Mouse (Mus musculus) embryonic facial prominence, embryonic 11.5 days (tissue): ENCODE data around the gene Tbc1d19. TPM values are rescaled to one million over a fixed set of nuclear protein-coding genes. Genes with fewer than 3 reads are reported as not detected.

Source experiments
- ATAC-seq: fragments of 200-750 bp; cut with Nextera tagmentation; replicated peaks from 2 replicates; pipeline ENCODE4 v1.8.0; 2017; ENCODE audit warnings: low read depth; ENCODE audit not compliant: insufficient number of reproducible peaks, low FRiP score, low TSS enrichment
- DNase-seq: peaks from one replicate; pipeline ENCODE4 v3.0.0-alpha.2; 2015; ENCODE audit warnings: low spot score
- H3K27ac ChIP-seq: fragments of 300-500 bp; sonication (generic); replicated peaks from 2 replicates; pipeline ENCODE4 v1.5.1; 2014; ENCODE audit warnings: mild to moderate bottlenecking, low read depth, low read length, control low read depth
- H3K27me3 ChIP-seq: fragments of 300-500 bp; sonication (generic); 2 replicates; pipeline ENCODE4 v1.6.1; 2014; ENCODE audit warnings: mild to moderate bottlenecking, low read length, moderate library complexity, mixed read lengths; ENCODE audit not compliant: control insufficient read depth, insufficient read depth
- H3K36me3 ChIP-seq: fragments of 300-500 bp; sonication (generic); replicated peaks from 2 replicates; pipeline ENCODE4 v1.6.1; 2014; ENCODE audit warnings: low read depth, mild to moderate bottlenecking, low read length, moderate library complexity, mixed read lengths; ENCODE audit not compliant: control insufficient read depth, insufficient read depth
- H3K4me1 ChIP-seq: fragments of 300-500 bp; sonication (generic); 2 replicates; pipeline ENCODE4 v1.6.1; 2014; ENCODE audit warnings: low read length, mixed read lengths; ENCODE audit not compliant: control insufficient read depth, insufficient read depth
- H3K4me2 ChIP-seq: fragments of 300-500 bp; sonication (generic); 2 replicates; pipeline ENCODE4 v1.6.1; 2014; ENCODE audit warnings: low read depth, mild to moderate bottlenecking, control low read depth, low read length, moderate library complexity
- H3K4me3 ChIP-seq: fragments of 300-500 bp; sonication (generic); 2 replicates; pipeline ENCODE4 v1.5.1; 2014; ENCODE audit warnings: low read depth, low read length, control low read depth
- H3K9ac ChIP-seq: fragments of 300-500 bp; sonication (generic); replicated peaks from 2 replicates; pipeline ENCODE4 v1.6.1; 2014; ENCODE audit warnings: mild to moderate bottlenecking, control low read depth, low read length
- H3K9me3 ChIP-seq: fragments of 300-500 bp; sonication (generic); replicated peaks from 2 replicates; pipeline ENCODE4 v1.6.1; 2016; ENCODE audit warnings: mild to moderate bottlenecking, low read length, inconsistent platforms, mixed read lengths; ENCODE audit not compliant: control insufficient read depth
- WGBS: fragments of 180-500 bp; shearing (Covaris S2); extraction: QIAGEN DNeasy Blood & Tissue Kit; methylation state at CpG from one replicate; pipeline ENCODE4 v1.1.7; 2014; 5-methylcytosine and 5-hydroxymethylcytosine counted together
- polyA plus RNA-seq: library from polyadenylated mRNA; unstranded; fragments of >200 nt; fragmentation: Nextera tagmentation; extraction: Ambion mirVana; gene quantifications from 2 replicates; pipeline ENCODE4 v1.2.1, GENCODE M21; 2014

Gene Tbc1d19
- polyA plus RNA-seq, 1 experiment from 2014 or later = 57.9 TPM

GRCm38 (mm10) chr5:53946747-53947146, 137.3 kb downstream of the Tbc1d19 start:
- H3K36me3 ChIP-seq = no peaks in the 10 kb centered on the region
- no peak for DNase-seq
- no peak overlapping the region for H3K27ac ChIP-seq
- H3K4me1 ChIP-seq = no peaks in the 10 kb centered on the region
- H3K4me2 ChIP-seq = no peak overlapping the region
- 90% methylated on average over 8 of the region's 8 CpGs for WGBS
- H3K4me3 ChIP-seq = no peak overlapping the region
- no peak for ATAC-seq
- H3K9ac ChIP-seq = no peak overlapping the region
- no peaks in the 10 kb centered on the region for H3K9me3 ChIP-seq
- H3K27me3 ChIP-seq = no peaks in the 10 kb centered on the region

DNA sequence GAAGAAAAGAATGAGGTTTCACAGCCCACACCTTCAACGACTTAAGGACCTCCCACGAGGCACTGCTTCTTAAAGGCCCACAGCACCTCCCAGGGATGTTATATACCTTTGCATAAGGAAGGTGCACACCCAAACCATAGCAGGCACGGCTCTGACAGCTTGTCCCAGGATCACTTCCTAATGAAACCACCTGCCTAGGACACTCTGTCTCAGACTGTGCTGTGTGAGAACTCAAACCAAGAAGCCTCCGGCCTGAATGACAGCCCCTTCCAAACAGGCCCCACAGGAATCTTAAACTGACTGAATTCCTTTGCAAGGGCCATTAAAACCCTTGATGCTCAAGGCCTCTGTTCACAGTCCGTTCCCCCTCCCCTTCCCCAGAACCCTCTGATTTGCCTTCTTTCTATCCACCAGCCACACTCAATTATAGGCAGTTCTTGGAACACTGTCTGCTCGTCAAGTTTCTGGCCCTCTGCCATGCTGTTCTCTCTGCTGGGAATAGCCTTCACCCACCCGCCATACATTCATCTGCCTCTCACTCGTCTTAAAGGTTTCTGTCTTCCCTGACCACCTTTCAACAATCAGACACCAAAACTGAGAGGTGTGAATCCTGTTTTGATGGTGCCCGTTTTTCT, 138.3 kb downstream of the Tbc1d19 start:
- H3K9me3 ChIP-seq = no peaks in the 10 kb centered on the region
- ATAC-seq (no peak), DNase-seq (no peak)
- WGBS = 63% methylated on average over 9 of the region's 9 CpGs
- no peaks in the 10 kb centered on the region for H3K27me3 ChIP-seq
- H3K4me2 ChIP-seq = no peak overlapping the region
- H3K4me1 ChIP-seq = no peaks in the 10 kb centered on the region
- no peak overlapping the region for H3K4me3 ChIP-seq
- no peak overlapping the region for H3K27ac ChIP-seq
- H3K36me3 ChIP-seq = no peaks in the 10 kb centered on the region
- H3K9ac ChIP-seq = no peak overlapping the region

DNA sequence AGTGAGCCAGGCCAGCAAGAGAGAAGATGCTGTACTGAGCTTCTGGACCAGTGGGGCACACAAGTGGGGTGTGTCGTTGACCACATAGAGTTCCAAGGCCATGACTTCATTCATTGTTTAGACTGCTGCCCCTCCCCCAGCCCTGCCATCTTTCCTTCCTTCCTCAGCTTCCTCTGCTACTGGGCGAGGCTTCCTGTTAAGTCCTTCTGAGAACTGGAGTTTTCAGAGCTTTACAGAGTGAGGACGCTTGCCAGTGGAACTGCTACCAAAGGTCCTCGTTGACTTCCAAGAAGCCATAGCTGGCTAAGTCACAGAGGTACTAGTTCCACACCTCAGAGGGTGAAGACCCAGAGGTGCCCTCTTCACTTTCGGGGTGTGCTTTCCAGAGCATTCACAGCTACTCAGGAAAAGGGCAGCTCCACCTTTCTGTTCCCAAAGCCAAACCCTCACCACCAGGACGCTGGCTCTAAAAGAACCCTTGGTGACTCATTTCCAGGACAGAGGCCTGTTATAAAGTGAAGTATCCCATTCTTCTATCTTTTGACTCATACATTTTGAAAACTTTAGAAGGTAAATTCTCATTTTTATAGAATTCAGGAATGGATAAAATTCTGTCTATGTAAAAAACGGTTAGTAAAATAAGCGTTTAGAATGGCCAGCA, 139.3 kb downstream of the Tbc1d19 start:
- ATAC-seq (no peak), DNase-seq (no peak)
- H3K9ac ChIP-seq = no peak overlapping the region
- no peak overlapping the region for H3K4me2 ChIP-seq
- H3K27me3 ChIP-seq = no peaks in the 10 kb centered on the region
- H3K4me1 ChIP-seq = no peaks in the 10 kb centered on the region
- no peak overlapping the region for H3K27ac ChIP-seq
- no peaks in the 10 kb centered on the region for H3K9me3 ChIP-seq
- H3K4me3 ChIP-seq = no peak overlapping the region
- 74% methylated on average over 8 of the region's 8 CpGs for WGBS
- no peaks in the 10 kb centered on the region for H3K36me3 ChIP-seq

- Histone ChIP-seq H3K9me3 (no peaks in the 10 kb centered on the region), H3K27ac (no peak overlapping the region), H3K36me3 (no peaks in the 10 kb centered on the region), H3K27me3 (no peaks in the 10 kb centered on the region), H3K9ac (no peak overlapping the region), H3K4me3 (no peak overlapping the region), H3K4me1 (no peaks in the 10 kb centered on the region), H3K4me2 (no peak overlapping the region)
- DNase-seq (no peak), ATAC-seq (no peak)
- WGBS = 65% methylated on average over 7 of the region's 7 CpGs
Observed at GRCm38 (mm10) chr5:53950189-53950588, 140.8 kb downstream of the Tbc1d19 start.

DNA sequence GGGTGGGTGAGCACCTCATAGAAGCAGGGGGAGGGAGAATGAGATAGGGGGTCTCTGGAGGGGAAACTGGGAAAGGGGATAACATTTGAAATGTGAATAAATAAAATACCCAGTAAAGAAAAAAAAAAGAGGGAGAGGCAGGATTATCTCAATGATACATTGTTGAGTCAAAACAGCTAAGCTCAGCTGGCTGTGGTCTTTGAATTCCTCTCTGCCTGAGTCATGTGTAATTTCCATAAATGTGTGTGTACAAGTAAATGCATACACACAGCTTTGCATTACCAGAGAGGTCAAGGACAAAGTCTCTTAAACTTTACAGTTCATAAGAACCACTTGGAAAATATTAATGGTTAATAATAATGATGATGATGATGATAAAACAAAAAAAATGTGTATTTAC, 143.8 kb downstream of the Tbc1d19 start:
- no peaks in the 10 kb centered on the region for H3K4me1 ChIP-seq
- H3K4me2 ChIP-seq = no peak overlapping the region
- H3K9me3 ChIP-seq = no peaks in the 10 kb centered on the region
- no peaks in the 10 kb centered on the region for H3K27me3 ChIP-seq
- H3K4me3 ChIP-seq = no peak overlapping the region
- no peak for DNase-seq
- no peak overlapping the region for H3K9ac ChIP-seq
- H3K27ac ChIP-seq = no peak overlapping the region
- ATAC-seq = no peak
- H3K36me3 ChIP-seq = no peaks in the 10 kb centered on the region

Other genes starting within 250 kb of the Tbc1d19 start
- gene Cckar, start 101.9 kb upstream of the Tbc1d19 start, polyA plus RNA-seq = 0.59 and 0.68 TPM in 2 replicates
- gene Stim2, start 188.9 kb downstream of the Tbc1d19 start, polyA plus RNA-seq = 18.6 and 20.1 TPM in 2 replicates